Mouse (Mus musculus): ENCODE data around the gene Cdc37.

DNA sequence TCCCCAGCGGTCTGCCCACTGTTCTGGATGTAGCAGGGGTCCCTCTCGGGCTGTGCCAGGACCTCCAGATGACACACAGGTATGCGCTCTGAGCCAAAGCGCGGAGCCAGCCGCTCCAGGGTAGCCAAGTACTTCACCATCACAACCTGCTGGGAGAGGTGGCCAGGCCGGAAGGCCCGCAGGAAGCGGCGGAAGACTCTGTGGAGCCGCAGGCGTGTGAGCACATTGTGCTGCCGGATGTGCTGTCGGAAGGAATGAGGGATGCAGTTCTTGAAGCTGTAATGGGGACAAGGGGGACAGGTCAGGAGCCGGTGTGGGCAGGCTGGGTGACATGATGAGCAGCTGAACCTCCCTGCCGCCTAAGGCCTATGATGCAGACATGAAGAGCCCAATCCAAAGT, 28.3 kb downstream of the Cdc37 start:
- TF ChIP-seq CTCF (IDR thresholded peaks at IDR 0.05; ENCODE audit: low read depth) = no peak
- no peak for TF ChIP-seq EP300 (IDR thresholded peaks at IDR 0.05; ENCODE audit: low read depth)
